Mouse (Mus musculus) intestine, embryonic 16.5 days (tissue): Measurements from ENCODE around the gene 1700019N19Rik. TPM values are rescaled to one million over a fixed set of nuclear protein-coding genes. Genes with fewer than 3 reads are reported as not detected.

Source experiments
- ATAC-seq: fragments of 200-750 bp; cut with Nextera tagmentation; 2 replicates; pipeline ENCODE4 v1.8.0; 2017; ENCODE audit warnings: moderate TSS enrichment, moderate library complexity
- H3K27ac ChIP-seq: fragments of 300-500 bp; sonication (generic); 2 replicates; pipeline ENCODE4 v1.5.1; 2014; ENCODE audit warnings: mild to moderate bottlenecking, low read length
- H3K27me3 ChIP-seq: fragments of 300-500 bp; sonication (generic); replicated peaks from 2 replicates; pipeline ENCODE4 v1.6.1; 2014; ENCODE audit warnings: low read length, control low read depth, mixed read lengths; ENCODE audit not compliant: control insufficient read depth, insufficient read depth
- H3K36me3 ChIP-seq: fragments of 300-500 bp; sonication (generic); 2 replicates; pipeline ENCODE4 v1.6.1; 2014; ENCODE audit warnings: low read length, control low read depth; ENCODE audit not compliant: control insufficient read depth, insufficient read depth
- H3K4me1 ChIP-seq: fragments of 300-500 bp; sonication (generic); 2 replicates; pipeline ENCODE4 v1.6.1; 2014; ENCODE audit warnings: low read length, control low read depth, mixed read lengths; ENCODE audit not compliant: control insufficient read depth, insufficient read depth
- H3K4me2 ChIP-seq: fragments of 300-500 bp; sonication (generic); 2 replicates; pipeline ENCODE4 v1.6.1; 2014; ENCODE audit warnings: low read depth, low read length, control low read depth
- H3K4me3 ChIP-seq: fragments of 300-500 bp; sonication (generic); 2 replicates; pipeline ENCODE4 v1.5.1; 2014; ENCODE audit warnings: mild to moderate bottlenecking, low read length
- H3K9ac ChIP-seq: fragments of 300-500 bp; sonication (generic); 2 replicates; pipeline ENCODE4 v1.6.1; 2014; ENCODE audit warnings: low read depth, low read length
- H3K9me3 ChIP-seq: fragments of 300-500 bp; sonication (generic); 2 replicates; pipeline ENCODE4 v1.6.1; 2016; ENCODE audit warnings: low read length, control low read depth; ENCODE audit not compliant: control insufficient read depth
- WGBS: fragments of 180-500 bp; shearing (Covaris S2); extraction: QIAGEN DNeasy Blood & Tissue Kit; methylation state at CpG from one replicate; pipeline ENCODE4 v1.1.7; 2014; 5-methylcytosine and 5-hydroxymethylcytosine counted together
- polyA plus RNA-seq: library from polyadenylated mRNA; unstranded; fragments of >200 nt; fragmentation: Nextera tagmentation; extraction: Ambion mirVana; gene quantifications from 2 replicates; pipeline ENCODE4 v1.2.1, GENCODE M21; 2015

1700019N19Rik gene
- polyA plus RNA-seq, 1 experiment from 2014 or later: not detected

DNA sequence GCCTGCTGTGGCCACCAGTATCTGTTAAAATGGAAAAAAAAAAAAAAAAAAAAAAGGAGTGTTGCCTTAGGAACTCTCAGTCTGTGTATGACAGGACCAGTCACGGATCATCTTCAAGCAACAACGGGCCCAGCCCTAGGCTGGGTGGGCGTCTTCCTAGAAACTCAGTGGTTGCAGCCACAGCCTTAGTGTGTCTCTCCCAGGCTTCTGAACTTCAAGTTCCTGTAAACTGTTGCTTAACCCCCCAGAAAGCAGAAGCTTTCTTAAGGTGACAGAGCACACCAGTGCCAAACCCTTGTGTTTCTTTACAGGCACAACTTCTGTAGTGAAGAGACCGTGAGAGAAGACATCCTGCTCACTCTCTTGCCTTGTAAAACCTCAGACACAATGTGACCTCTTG is 50.5 kb downstream of the 1700019N19Rik start:
- H3K9me3 ChIP-seq: no peaks in the 10 kb centered on the region
- 0 out of 2 replicates have a peak, but pooled peaks cover 3% of the 10 kb centered on the region for H3K4me1 ChIP-seq
- no peak overlapping the region for H3K4me2 ChIP-seq
- no peaks in the 10 kb centered on the region for H3K27me3 ChIP-seq
- WGBS: 56% methylated on average over 4 of the region's 4 CpGs
- H3K4me3 ChIP-seq: no peak overlapping the region
- no peak overlapping the region for H3K9ac ChIP-seq
- ATAC-seq: 0 out of 2 replicates have a peak, but pooled peaks have one; percentile 2
- no peak overlapping the region for H3K27ac ChIP-seq
- no peaks in the 10 kb centered on the region for H3K36me3 ChIP-seq

DNA sequence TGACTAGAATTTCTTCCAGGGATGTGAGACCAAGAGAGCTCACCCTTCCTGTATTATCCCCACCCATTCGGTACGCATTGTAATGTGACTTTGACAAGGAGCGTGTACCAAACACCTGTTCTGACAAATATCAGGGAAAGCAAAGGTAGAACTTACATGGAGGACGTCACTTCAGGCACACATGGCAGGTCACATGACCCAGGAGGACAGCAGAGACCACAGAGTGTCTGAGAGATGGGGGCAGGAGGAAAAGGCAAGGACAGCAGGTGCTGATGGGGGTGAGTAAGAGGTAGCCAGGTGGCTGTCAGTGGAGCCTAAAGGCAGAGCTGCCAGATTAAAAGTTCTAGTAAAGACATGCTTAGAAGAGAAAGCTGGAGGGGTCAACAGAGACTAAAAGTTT is 51.5 kb downstream of the 1700019N19Rik start:
- ATAC-seq: no peak
- Histone ChIP-seq H3K9ac (no peak overlapping the region), H3K27ac (no peak overlapping the region), H3K36me3 (no peaks in the 10 kb centered on the region), H3K4me3 (no peak overlapping the region), H3K4me1 (0 out of 2 replicates have a peak, but pooled peaks cover 3% of the 10 kb centered on the region), H3K4me2 (no peak overlapping the region), H3K9me3 (no peaks in the 10 kb centered on the region), H3K27me3 (no peaks in the 10 kb centered on the region)
- 83% methylated on average over 4 of the region's 4 CpGs for WGBS

DNA sequence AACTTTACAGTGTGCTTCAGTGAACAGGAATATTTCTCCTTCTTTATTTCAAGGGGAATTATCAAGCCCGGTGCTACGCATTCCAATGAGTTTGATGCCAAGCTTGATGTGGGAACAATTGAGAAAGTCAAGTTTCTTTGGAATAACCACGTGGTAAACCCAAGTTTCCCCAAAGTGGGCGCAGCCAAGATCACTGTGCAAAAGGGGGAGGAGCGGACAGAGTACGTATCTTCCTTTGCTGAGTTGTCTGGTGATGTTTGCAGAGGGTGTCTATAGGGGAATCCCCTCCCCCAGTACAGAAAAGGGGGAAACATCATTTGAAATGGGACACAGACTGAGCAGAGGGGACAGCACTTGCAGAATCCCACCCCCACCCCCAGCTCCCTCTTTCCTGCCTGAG is 53.2 kb downstream of the 1700019N19Rik start:
- H3K36me3 ChIP-seq: no peaks in the 10 kb centered on the region
- 75% methylated on average over 6 of the region's 6 CpGs for WGBS
- no peak overlapping the region for H3K4me2 ChIP-seq
- H3K4me1 ChIP-seq: no peaks in the 10 kb centered on the region
- H3K4me3 ChIP-seq: no peak overlapping the region
- H3K27me3 ChIP-seq: no peaks in the 10 kb centered on the region
- no peak for ATAC-seq
- H3K27ac ChIP-seq: no peak overlapping the region
- H3K9ac ChIP-seq: no peak overlapping the region
- H3K9me3 ChIP-seq: no peaks in the 10 kb centered on the region

DNA sequence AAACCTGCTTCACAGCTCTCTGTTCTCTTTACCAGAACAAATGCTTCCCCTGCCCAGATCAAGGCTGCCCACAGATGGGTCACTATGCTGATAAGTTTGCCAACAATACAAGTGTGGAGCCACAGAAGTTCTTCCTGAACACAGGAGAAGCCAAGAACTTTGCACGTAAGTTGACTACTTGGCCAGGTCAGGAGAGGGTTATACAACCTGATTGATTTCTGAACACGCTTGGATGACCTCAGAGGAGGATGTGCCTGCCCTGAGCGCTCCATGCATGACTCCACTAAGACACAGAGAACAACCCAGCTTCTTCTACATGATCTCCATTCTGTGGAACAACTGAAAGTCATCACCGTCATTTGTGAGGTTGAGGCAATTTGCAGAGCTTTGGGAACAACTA is 56.1 kb downstream of the 1700019N19Rik start:
- Histone ChIP-seq H3K4me3 (no peak overlapping the region), H3K9ac (no peak overlapping the region), H3K36me3 (no peaks in the 10 kb centered on the region), H3K4me1 (no peaks in the 10 kb centered on the region), H3K4me2 (no peak overlapping the region), H3K9me3 (no peaks in the 10 kb centered on the region), H3K27ac (no peak overlapping the region), H3K27me3 (no peaks in the 10 kb centered on the region)
- 85% methylated on average over 4 of the region's 4 CpGs for WGBS
- ATAC-seq: no peak

Other genes with a start within 250 kb of the 1700019N19Rik start
- gene Pnlip, start 142.0 kb downstream of the 1700019N19Rik start, polyA plus RNA-seq: 0.36 and 0.37 TPM in 2 replicates
- gene Pnliprp1, start 65.6 kb downstream of the 1700019N19Rik start, polyA plus RNA-seq: 2,358 and 2,787 TPM in 2 replicates
- 13.6 and 25.5 TPM in 2 replicates for gene Pnliprp2, start 34.7 kb downstream of the 1700019N19Rik start, polyA plus RNA-seq
- 0.28 and 0.34 TPM in 2 replicates for gene Eno4, start 149.0 kb upstream of the 1700019N19Rik start, polyA plus RNA-seq
- gene Hspa12a, start 149.2 kb upstream of the 1700019N19Rik start, polyA plus RNA-seq: 4.2 and 4.7 TPM in 2 replicates